8 mouse cellular contexts compared by ENCODE assay signal in genomic region chr1:52008443-52008842, GRCm38 (mm10). TPM values are rescaled to one million over a fixed set of nuclear protein-coding genes. Genes with fewer than 3 reads are reported as not detected.
A peak's percentile ranks its signal among the peaks of the same experiment; 100 is the strongest.
DNase-seq lines count a peak whose midpoint lies in the region; ATAC-seq and TF ChIP-seq lines count a peak whose summit lies in the region.

No protein-coding gene starts in this region.

- WGBS in heart, embryonic 12.5 days, result 5% methylated on average over 11 of the region's 11 CpGs
- 9% methylated on average over 11 of the region's 11 CpGs for WGBS in limb, embryonic 11.5 days
- 1% methylated on average over 11 of the region's 11 CpGs for WGBS in thymus, adult 2 months

- H3K4me3 ChIP-seq in heart, embryonic 12.5 days, result peak overlapping the region; percentile 49
- H3K4me3 ChIP-seq in limb, embryonic 11.5 days (ENCODE audit: low read depth, low read length), result peak overlapping the region; percentile 27
- H3K4me3 ChIP-seq in thymus, adult 2 months (ENCODE audit: control insufficient read depth, insufficient read depth, low read length), result peak overlapping the region; percentile 87

- peak overlapping the region; percentile 70 for H3K4me2 ChIP-seq in heart, embryonic 12.5 days
- peak overlapping the region; percentile 54 for H3K4me2 ChIP-seq in limb, embryonic 11.5 days (ENCODE audit: low read depth, severe bottlenecking)

- H3K9ac ChIP-seq in heart, embryonic 12.5 days, result peak overlapping the region; percentile 58
- no peak overlapping the region; the same call in 1 of the 2 replicates for H3K9ac ChIP-seq in limb, embryonic 11.5 days (ENCODE audit: low read length)

- no peak for TF ChIP-seq CTCF in thymus, adult 2 months (IDR thresholded peaks at IDR 0.05; ENCODE audit: borderline replicate concordance, control insufficient read depth, extremely low read depth, insufficient read depth, low read length, poor library complexity)

- 0 out of 2 replicates have a peak, but pooled peaks cover 3% of the 10 kb centered on the region for H3K27me3 ChIP-seq in heart, embryonic 12.5 days (replicated peaks)
- H3K27me3 ChIP-seq in limb, embryonic 11.5 days (ENCODE audit: control insufficient read depth, insufficient read depth, low read length), result no peaks in the 10 kb centered on the region
- H3K27me3 ChIP-seq in thymus, adult 2 months (ENCODE audit: control insufficient read depth, insufficient read depth, low read length), result no peaks in the 10 kb centered on the region

- intact Hi-C loops in gastrocnemius, postnatal 36 days (cut with DNase I), result no loop called here

- H3K9me3 ChIP-seq in heart, embryonic 12.5 days (replicated peaks), result no peaks in the 10 kb centered on the region
- no peaks in the 10 kb centered on the region for H3K9me3 ChIP-seq in limb, embryonic 11.5 days (ENCODE audit: control insufficient read depth, low read length)

- no peak for ATAC-seq in heart, embryonic 12.5 days (ENCODE audit: insufficient number of reproducible peaks, low FRiP score)
- ATAC-seq in limb, embryonic 11.5 days (ENCODE audit: insufficient number of reproducible peaks, low FRiP score, low TSS enrichment, low read depth), result 0 out of 2 replicates have a peak, but pooled peaks have one; percentile 35
- ATAC-seq in megakaryocyte-erythroid progenitor cell, adult 5-6 weeks (replicated peaks; ENCODE audit: low FRiP score, low TSS enrichment, poor library complexity, severe bottlenecking), result peak; percentile 59

- 0 out of 2 replicates have a peak, but pooled peaks have one; percentile 16 for TF ChIP-seq POLR2A in thymus, adult 2 months (IDR thresholded peaks at IDR 0.05; ENCODE audit: control insufficient read depth, extremely low read depth, insufficient read depth, low read length, poor library complexity)

- no peaks in the 10 kb centered on the region for H3K4me1 ChIP-seq in heart, embryonic 12.5 days (replicated peaks)
- no peaks in the 10 kb centered on the region for H3K4me1 ChIP-seq in limb, embryonic 11.5 days (ENCODE audit: control insufficient read depth, insufficient read depth, low read length)
- peaks cover 18% of the 10 kb centered on the region for H3K4me1 ChIP-seq in thymus, adult 2 months (replicated peaks; ENCODE audit: control insufficient read depth, insufficient read depth, low read length)

- no peak overlapping the region for H3K27ac ChIP-seq in heart, embryonic 12.5 days (ENCODE audit: poor library complexity, severe bottlenecking)
- no peak overlapping the region for H3K27ac ChIP-seq in limb, embryonic 11.5 days (replicated peaks; ENCODE audit: low read depth, low read length)
- H3K27ac ChIP-seq in thymus, adult 2 months (ENCODE audit: control insufficient read depth, insufficient read depth, low read length), result peak overlapping the region; percentile 69; the same call in 1 of the 2 replicates

- no peaks in the 10 kb centered on the region for H3K36me3 ChIP-seq in heart, embryonic 12.5 days
- H3K36me3 ChIP-seq in limb, embryonic 11.5 days (ENCODE audit: control insufficient read depth, insufficient read depth, low read length), result no peaks in the 10 kb centered on the region
- no peaks in the 10 kb centered on the region for H3K36me3 ChIP-seq in thymus, adult 2 months (ENCODE audit: control insufficient read depth, insufficient read depth, low read length)

- peak; percentile 87 to 89 for DNase-seq in B cell, adult 2 months
- peak; percentile 75 for DNase-seq in ZHBTc4 (ENCODE audit: low read depth, low spot score)
- peak; percentile 34 for DNase-seq in limb, embryonic 11.5 days (ENCODE audit: low spot score)
- peak; percentile 59 for DNase-seq in thymus, adult 2 months
- no peak for DNase-seq in gastrocnemius, postnatal 36 days
- DNase-seq in layer of hippocampus, postnatal 10 days (ENCODE audit: low spot score in 2 of 2), result no peak

RNA-seq across cellular contexts. Expression of gene Stat4, which starts 21.5 kb away (rescaled TPM):
- polyA plus RNA-seq in heart, embryonic 12.5 days (2016; fragmentation: Nextera tagmentation; extraction: Ambion mirVana), result 2.6 and 3.5 TPM in 2 replicates
- polyA plus RNA-seq in limb, embryonic 11.5 days (2014; fragmentation: Nextera tagmentation; extraction: Ambion mirVana), result 2.5 and 2.7 TPM in 2 replicates
- 9.1 and 12.6 TPM in 2 replicates for total RNA-seq in megakaryocyte-erythroid progenitor cell, adult 5-6 weeks (2014; fragmentation: Nextera tagmentation)
- 5.1 and 9.6 TPM in 2 replicates for total RNA-seq in megakaryocyte-erythroid progenitor cell, adult 5-6 weeks (2017)
- polyA plus RNA-seq in thymus, adult 2 months (2012; rRNA removed), result 7.8 and 8.8 TPM in 2 replicates
- total RNA-seq in gastrocnemius, postnatal 36 days (2021), result under 1 TPM in 1 of 2 experiments, not detected in 1; 0.18 TPM
- total RNA-seq in layer of hippocampus, postnatal 10 days (2021), result 1 to 10 TPM; 1.6 to 2.0 TPM

Comparison
In these comparisons a context has a peak if more than half of its experiments do, and no peak if none do; other contexts are left out.
1. DNase-seq: peak in B cell, adult 2 months (2 of 2), ZHBTc4 (single experiment), limb, embryonic 11.5 days (single experiment) and thymus, adult 2 months (single experiment); none in gastrocnemius, postnatal 36 days (0 of 2) and layer of hippocampus, postnatal 10 days (0 of 2).
2. H3K4me3 ChIP-seq: peak in every context shown above with its lines; median percentile 87 in thymus, adult 2 months; 49 in heart, embryonic 12.5 days; 27 in limb, embryonic 11.5 days.